Mouse (Mus musculus): ENCODE data around the gene Htr5a.

Htr5a gene

GRCm38 (mm10) chr5:27841701-27842295 is at the start of gene Htr5a:
TSS of gene Htr5a (plus strand) at chr5:27842149.
- DNase-seq (ENCODE audit: low spot score) = peak; percentile 75

- DNase-seq (ENCODE audit: low spot score) = no peak
Observed at GRCm38 (mm10) chr5:27792173-27792470, 49.8 kb upstream of the Htr5a start.

DNA sequence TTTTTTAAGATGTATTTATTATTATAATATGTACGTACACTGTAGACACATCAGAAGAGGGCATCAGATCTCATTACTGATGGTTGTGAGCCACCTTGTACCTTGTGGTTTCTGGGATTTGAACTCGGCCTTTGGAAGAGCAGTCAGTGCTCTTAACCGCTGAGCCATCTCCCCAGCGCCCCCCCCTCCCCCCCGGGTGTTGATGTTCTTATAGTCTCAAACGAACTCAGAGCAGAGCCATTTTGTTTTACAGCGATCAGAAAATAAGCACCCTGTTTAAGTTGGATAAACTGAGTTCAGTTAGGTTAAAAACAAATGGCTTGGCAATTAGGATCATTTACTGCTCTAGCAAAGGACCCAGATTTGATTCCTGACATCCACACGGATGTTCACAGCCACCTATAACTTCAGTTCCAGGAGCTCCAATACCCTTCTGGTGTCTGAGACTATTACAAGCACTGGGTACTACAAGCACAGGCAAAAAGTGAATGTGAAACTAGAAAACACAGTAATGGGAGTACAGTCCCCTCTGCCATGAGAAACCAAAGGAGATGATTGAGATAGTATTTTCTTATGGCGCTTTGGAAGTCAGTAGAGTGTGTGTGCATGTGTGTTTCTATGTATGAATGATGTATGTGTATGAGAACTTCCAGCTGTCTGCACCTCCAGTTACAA is 49.3 kb upstream of the Htr5a start:
- DNase-seq (ENCODE audit: low spot score) = peak; percentile 15

DNA sequence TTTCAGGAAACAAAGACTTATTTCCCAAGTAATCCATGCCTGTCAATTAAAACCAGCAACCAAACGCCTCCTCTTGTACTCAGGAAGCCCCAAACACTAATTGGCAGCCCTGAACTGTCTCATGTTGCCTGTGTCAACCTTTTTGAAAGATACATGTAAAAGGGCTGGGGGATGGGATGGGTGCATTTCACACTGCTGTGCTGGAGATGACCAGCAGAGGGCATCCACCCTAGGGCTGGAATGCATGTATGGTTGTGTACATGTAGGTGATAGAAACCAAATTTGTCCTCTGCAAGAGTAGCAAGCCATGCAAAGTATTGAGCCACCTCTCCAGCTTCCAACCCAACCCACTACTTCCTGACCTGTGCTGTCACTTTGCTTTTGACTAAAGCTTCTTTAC is 48.0 kb upstream of the Htr5a start:
- DNase-seq (ENCODE audit: low spot score) = peak; percentile 79

DNA sequence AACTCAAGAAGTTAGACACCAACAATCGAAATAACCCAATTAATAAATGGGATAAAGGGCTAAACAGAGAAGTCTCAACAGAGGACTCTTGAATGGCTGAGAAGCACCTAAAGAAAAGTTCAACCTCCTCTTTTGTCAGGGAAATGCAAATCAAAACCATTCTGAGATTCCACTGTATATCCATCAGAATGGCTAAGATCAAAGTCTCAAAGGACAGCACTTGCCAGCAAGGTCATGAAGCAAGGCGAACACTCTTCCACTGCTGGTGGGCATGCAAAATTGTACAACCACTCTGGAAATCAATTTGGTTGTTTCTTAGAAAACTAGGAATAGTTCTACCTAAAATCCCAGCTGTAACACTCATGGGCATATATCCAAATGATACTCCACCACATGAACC is 27.7 kb upstream of the Htr5a start:
- DNase-seq (ENCODE audit: low spot score) = no peak

DNA sequence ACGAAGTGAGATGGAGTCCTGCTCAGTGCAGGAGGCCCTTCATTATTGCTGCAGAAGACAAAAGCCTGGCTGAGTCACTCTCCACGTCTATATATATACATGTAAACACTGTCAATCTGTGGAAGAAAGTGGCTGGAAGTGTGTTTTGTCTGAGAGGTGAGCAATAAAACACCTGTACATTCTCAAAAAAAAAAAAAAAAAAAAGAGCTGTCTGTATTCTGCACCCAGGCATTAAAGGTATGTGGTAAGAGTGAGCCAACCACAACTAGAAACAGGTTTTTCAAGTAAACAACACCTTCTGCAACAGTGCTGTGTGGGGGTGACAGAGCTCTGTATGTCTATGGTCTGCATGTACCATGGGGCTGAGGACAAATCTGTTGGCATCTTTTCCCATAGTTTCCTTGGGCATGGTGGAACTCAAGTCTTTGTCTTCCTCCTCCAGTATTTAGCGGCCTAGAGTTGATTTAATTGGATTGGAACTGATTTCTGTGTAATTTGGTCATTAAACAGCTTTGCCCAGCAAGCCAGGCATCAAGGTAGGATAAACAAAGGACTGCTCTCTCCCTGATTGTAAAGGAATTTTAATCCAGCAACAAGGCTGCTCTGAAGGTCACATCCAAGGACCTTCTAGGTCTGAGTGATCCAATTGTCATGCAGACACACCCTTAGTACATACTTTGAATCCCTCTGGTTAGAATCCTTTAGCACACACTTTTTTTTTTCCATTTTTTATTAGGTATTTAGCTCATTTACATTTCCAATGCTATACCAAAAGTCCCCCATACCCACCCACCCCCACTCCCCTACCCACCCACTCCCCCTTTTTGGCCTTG is 22.9 kb upstream of the Htr5a start:
- DNase-seq (ENCODE audit: low spot score) = no peak

- DNase-seq (ENCODE audit: low spot score) = no peak
Observed at GRCm38 (mm10) chr5:27821161-27821560, 20.8 kb upstream of the Htr5a start.

- DNase-seq (ENCODE audit: low spot score) = no peak
Observed at GRCm38 (mm10) chr5:27827971-27828370, 14.0 kb upstream of the Htr5a start.

GRCm38 (mm10) chr5:27835096-27835495 is 6.9 kb upstream of the Htr5a start:
- DNase-seq (ENCODE audit: low spot score) = no peak

GRCm38 (mm10) chr5:27838061-27838460 is 3.9 kb upstream of the Htr5a start:
- DNase-seq (ENCODE audit: low spot score) = no peak

GRCm38 (mm10) chr5:27842671-27843320 is 847 bp downstream of the Htr5a start:
- no peak for DNase-seq (ENCODE audit: low spot score)

GRCm38 (mm10) chr5:27846979-27847378 is 5.0 kb downstream of the Htr5a start:
- DNase-seq (ENCODE audit: low spot score) = peak; percentile 3

GRCm38 (mm10) chr5:27854290-27854689 is 12.3 kb downstream of the Htr5a start:
- peak; percentile 57 for DNase-seq (ENCODE audit: low spot score)

DNA sequence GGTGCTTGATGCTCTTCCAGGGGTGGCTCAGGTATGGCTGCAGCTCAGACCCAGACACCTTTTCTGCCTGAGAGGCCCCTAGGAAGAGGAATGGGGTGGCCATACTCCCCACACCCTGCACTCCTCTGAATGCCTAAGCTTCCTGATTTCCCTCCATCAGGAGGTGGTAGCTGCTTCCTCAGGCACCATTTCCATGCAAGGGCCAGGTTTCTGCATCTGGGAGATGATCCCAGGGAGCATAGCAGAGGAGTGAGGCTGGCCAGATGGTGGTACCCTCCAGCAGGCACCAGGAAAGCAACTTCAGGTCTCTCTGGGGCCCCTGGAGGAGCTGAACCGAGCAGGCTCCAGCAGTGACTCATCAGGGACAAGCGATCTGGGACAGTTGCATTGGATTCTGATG is 13.8 kb downstream of the Htr5a start:
- no peak for DNase-seq (ENCODE audit: low spot score)

- DNase-seq (ENCODE audit: low spot score) = no peak
Observed at GRCm38 (mm10) chr5:27873240-27874082, 31.5 kb downstream of the Htr5a start.

DNA sequence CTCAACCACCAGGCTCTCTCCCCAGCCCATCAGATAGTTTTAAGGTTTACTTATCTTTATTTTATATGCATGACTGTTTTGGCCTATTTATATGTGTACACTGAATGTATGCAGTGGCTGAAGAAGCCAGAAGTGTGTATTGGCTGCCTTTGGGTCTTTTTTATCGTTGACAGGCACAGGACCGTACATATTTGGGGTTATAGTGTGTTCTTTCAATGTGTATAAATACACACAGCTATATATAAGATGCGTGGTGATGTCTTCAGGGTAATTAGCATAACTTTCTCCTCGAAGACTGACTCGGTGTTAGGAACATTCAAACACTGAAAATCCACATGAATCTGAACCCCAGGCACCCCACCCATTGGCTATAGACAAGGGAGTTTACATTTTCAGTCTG is 32.3 kb downstream of the Htr5a start:
- no peak for DNase-seq (ENCODE audit: low spot score)

- no peak for DNase-seq (ENCODE audit: low spot score)
Observed at GRCm38 (mm10) chr5:27875341-27876105, 33.6 kb downstream of the Htr5a start.

GRCm38 (mm10) chr5:27878356-27878755 is 36.4 kb downstream of the Htr5a start:
- DNase-seq (ENCODE audit: low spot score) = no peak

DNA sequence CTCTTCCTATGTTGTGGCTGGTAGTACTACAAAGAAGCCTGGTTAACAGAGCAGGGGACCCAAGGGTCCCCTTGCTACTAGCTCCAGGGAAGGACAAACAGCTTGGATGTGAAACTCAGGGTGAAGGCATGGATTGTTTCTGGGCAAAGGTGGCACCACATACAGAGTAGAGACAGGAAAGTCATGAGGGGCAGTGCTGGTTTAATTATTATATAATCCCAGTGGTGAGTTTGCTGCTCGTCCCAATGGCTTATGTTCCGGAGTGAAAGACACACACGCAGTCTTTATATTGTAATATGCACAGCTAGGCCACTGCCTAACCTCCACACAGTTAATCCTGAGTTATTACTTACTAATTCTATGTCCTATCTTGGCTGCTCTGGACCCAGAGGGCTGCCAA is 37.8 kb downstream of the Htr5a start:
- no peak for DNase-seq (ENCODE audit: low spot score)

DNA sequence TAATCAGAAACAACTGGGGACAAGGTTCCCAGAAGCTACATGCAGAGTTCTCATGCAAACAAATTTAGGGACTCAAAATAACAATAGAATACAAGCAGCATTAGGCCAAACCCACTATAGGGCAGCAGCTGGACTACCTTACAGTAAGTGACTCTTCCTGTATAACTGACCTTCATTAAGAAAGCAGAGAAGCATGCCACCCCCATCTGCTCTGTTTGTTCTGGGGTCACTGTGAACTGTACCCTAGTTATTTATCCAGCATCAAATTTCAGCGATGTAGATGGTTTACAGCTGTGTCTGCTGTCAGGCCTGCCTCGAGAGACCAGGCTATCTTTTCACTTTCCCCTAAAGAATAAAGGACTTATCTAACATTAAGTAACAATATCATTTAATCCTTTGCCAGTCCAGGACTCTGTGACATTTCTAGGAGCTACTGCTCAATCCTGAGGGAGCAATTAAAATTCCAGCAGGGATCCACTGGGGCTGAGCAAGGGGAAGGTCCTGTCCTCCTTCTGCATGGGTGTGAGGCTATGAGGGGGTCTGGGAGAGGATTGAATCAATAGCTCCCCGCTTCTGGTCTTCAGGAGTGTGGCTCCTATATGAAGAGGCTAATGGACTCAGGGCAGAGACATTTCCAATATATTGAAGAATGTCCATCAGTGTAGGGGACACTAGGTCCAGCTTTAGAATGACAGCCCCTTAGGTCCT is 38.5 kb downstream of the Htr5a start:
- no peak for DNase-seq (ENCODE audit: low spot score)

All from embryo, embryonic 10.5 days (tissue).